Mouse (Mus musculus) spleen, postnatal 36 days (tissue): Measurements from ENCODE around the gene Etv5.

Source experiments
- DNase-seq, 2 experiments: peaks; one replicate each; pipeline ENCODE4 v3.0.0; 2022; ENCODE audit warnings: low spot score in 2 of 2, mixed read lengths in 1 of 2

Etv5 gene

GRCm38 (mm10) chr16:22348014-22348413 lies 91.5 kb downstream of the Etv5 start:
- DNase-seq = no peak

GRCm38 (mm10) chr16:22341236-22341671 lies 98.3 kb downstream of the Etv5 start:
- no peak for DNase-seq

GRCm38 (mm10) chr16:22335781-22336180 lies 103.7 kb downstream of the Etv5 start:
- DNase-seq = no peak
